Mouse (Mus musculus) limb, embryonic 13.5 days (tissue): Measurements from ENCODE around the gene D630023F18Rik. TPM values are rescaled to one million over a fixed set of nuclear protein-coding genes. Genes with fewer than 3 reads are reported as not detected.
A peak's percentile ranks its signal among the peaks of the same experiment; 100 is the strongest.

ENCODE experiments used
- ATAC-seq: fragments of 200-750 bp; cut with Nextera tagmentation; 2 replicates; pipeline ENCODE4 v1.8.0; 2017; ENCODE audit warnings: low read depth, moderate number of reproducible peaks, moderate TSS enrichment; ENCODE audit not compliant: low FRiP score
- H3K27ac ChIP-seq: fragments of 300-500 bp; sonication (generic); 2 replicates; pipeline ENCODE4 v1.5.1; 2015; ENCODE audit warnings: inconsistent platforms, mild to moderate bottlenecking, moderate library complexity
- H3K27me3 ChIP-seq: fragments of 300-500 bp; sonication (generic); 2 replicates; pipeline ENCODE4 v1.6.1; 2015; ENCODE audit warnings: mild to moderate bottlenecking, inconsistent platforms
- H3K36me3 ChIP-seq: fragments of 300-500 bp; sonication (generic); 2 replicates; pipeline ENCODE4 v1.6.1; 2015; ENCODE audit warnings: inconsistent platforms, mild to moderate bottlenecking, moderate library complexity
- H3K4me1 ChIP-seq: fragments of 300-500 bp; sonication (generic); 2 replicates; pipeline ENCODE4 v1.6.1; 2015; ENCODE audit warnings: inconsistent platforms
- H3K4me2 ChIP-seq: fragments of 300-500 bp; sonication (generic); replicated peaks from 2 replicates; pipeline ENCODE4 v1.6.1; 2015; ENCODE audit warnings: inconsistent platforms, mild to moderate bottlenecking, moderate library complexity
- H3K4me3 ChIP-seq: fragments of 300-500 bp; sonication (generic); 2 replicates; pipeline ENCODE4 v1.5.1; 2015; ENCODE audit warnings: moderate library complexity, mild to moderate bottlenecking, inconsistent platforms
- H3K9ac ChIP-seq: fragments of 300-500 bp; sonication (generic); 2 replicates; pipeline ENCODE4 v1.6.1; 2015; ENCODE audit warnings: mild to moderate bottlenecking, inconsistent platforms
- H3K9me3 ChIP-seq: fragments of 300-500 bp; sonication (generic); 2 replicates; pipeline ENCODE4 v1.6.1; 2016; ENCODE audit warnings: inconsistent platforms
- WGBS: fragments of 180-500 bp; shearing (Covaris S2); methylation state at CpG from one replicate; pipeline ENCODE4 v1.1.7; 2015; 5-methylcytosine and 5-hydroxymethylcytosine counted together
- polyA plus RNA-seq: library from polyadenylated mRNA; unstranded; fragments of >200 nt; fragmentation: Nextera tagmentation; extraction: Ambion mirVana; gene quantifications from 2 replicates; pipeline ENCODE4 v1.2.1, GENCODE M21; 2015

D630023F18Rik gene
- 0.13 and 0.33 TPM in 2 replicates for polyA plus RNA-seq

DNA sequence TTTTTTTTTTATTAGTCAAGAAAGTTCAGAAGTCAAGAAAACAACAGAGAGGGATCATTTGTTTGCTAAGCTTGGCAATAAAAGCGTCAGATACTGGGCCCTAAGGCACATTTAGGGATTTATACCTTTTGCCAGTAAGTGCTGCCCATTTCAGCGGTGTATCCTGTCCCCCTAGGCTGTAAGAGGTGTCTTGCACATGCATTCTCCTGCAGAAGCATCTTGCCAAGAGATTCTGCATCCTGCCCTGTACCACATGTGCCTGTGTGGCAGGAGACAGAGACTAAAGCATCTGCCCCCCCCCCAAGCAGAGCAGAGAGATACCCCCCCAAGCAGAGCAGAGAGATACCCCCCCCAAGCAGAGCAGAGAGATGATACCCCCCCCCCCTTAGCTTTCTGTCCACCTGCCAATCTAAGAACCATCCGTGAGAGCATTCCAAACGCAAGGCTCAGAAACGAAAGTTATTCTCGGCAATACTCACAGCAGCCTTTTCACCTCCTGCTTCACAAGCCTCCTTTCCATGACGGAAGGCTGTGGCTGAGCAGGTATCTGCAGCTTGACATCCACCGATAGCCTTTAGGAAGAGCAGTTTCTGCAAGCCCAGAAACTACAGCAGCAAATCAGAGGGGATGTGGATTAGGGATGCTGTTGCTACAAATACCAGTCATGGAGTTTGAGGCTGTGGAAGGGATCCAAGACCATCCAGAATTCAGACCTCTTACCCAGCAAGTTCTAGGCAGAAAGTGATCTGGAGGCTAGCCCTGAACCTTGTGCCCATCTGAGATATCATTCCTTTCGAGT is at the start of gene D630023F18Rik:
TSS of gene D630023F18Rik (minus strand) at position 641 of the 799 bp plus-strand sequence.
- Histone ChIP-seq H3K36me3 (no peaks in the 10 kb centered on the region), H3K27ac (no peak within 1 kb of the TSS), H3K4me1 (no peaks in the 10 kb centered on the region), H3K27me3 (no peaks in the 10 kb centered on the region), H3K4me3 (peak within 1 kb of the TSS; percentile 7; the same call in 1 of the 2 replicates), H3K9me3 (no peaks in the 10 kb centered on the region), H3K4me2 (peak within 1 kb of the TSS; percentile 52), H3K9ac (no peak within 1 kb of the TSS)
- no peak for ATAC-seq
- WGBS = 20% methylated on average over 9 of the region's 9 CpGs

DNA sequence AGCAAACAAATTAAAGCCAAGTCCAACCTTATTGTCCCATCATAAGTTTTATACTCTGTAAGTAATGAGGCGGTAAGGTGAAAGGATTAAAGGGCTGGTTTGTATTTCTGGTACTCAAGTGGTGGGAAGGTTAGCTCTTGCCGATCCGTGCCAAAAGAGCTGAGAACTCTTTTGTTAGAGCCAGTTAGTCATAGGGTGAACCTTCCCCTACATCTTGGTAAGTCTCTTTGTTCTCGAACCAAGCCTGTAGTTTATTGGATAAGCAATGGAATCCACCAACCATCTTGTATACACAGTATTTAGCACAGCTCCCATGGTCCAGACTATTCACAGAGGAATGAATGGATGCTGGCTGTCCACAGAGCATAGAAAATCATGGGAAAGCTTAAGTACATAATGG is 48.6 kb upstream of the D630023F18Rik start:
- H3K9me3 ChIP-seq = no peaks in the 10 kb centered on the region
- H3K36me3 ChIP-seq = peaks cover 79% of the 10 kb centered on the region
- no peak overlapping the region for H3K27ac ChIP-seq
- no peaks in the 10 kb centered on the region for H3K27me3 ChIP-seq
- 92% methylated on average over 4 of the region's 4 CpGs for WGBS
- peaks cover 9% of the 10 kb centered on the region; the same call in 1 of the 2 replicates for H3K4me1 ChIP-seq
- no peak overlapping the region for H3K4me2 ChIP-seq
- ATAC-seq = no peak
- no peak overlapping the region for H3K9ac ChIP-seq
- no peak overlapping the region for H3K4me3 ChIP-seq

- ATAC-seq = no peak
- no peak overlapping the region for H3K4me3 ChIP-seq
- WGBS = 91% methylated on average over 5 of the region's 5 CpGs
- H3K27me3 ChIP-seq = no peaks in the 10 kb centered on the region
- H3K4me2 ChIP-seq = no peak overlapping the region
- H3K9me3 ChIP-seq = no peaks in the 10 kb centered on the region
- H3K27ac ChIP-seq = no peak overlapping the region
- H3K4me1 ChIP-seq = no peaks in the 10 kb centered on the region
- no peak overlapping the region for H3K9ac ChIP-seq
- H3K36me3 ChIP-seq = peaks cover 94% of the 10 kb centered on the region
Observed at GRCm38 (mm10) chr1:65169947-65170346, 46.9 kb upstream of the D630023F18Rik start.

DNA sequence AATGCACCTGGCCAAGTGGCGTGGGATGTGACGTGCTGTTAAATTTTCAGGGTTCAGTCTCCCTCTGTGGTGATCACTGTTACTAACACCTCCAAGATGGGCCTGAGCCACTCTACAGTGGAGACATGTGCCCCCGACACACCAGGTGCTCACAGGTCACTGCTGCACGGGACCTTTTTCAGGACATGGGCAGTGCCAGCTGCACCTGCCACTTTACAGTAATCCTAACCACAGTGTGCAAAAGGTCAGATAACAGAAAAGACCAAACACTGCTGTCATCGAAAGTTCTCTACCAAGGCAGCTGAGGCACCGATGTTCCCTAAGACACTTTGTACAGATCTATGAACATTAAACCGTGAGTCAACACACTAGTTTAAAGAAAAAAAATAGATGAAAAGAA is 46.5 kb upstream of the D630023F18Rik start:
- H3K27ac ChIP-seq = no peak overlapping the region
- H3K9ac ChIP-seq = no peak overlapping the region
- H3K4me2 ChIP-seq = no peak overlapping the region
- H3K4me3 ChIP-seq = no peak overlapping the region
- WGBS = 92% methylated on average over 7 of the region's 7 CpGs
- no peaks in the 10 kb centered on the region for H3K4me1 ChIP-seq
- ATAC-seq = no peak
- no peaks in the 10 kb centered on the region for H3K9me3 ChIP-seq
- peaks cover 95% of the 10 kb centered on the region for H3K36me3 ChIP-seq
- no peaks in the 10 kb centered on the region for H3K27me3 ChIP-seq

- Histone ChIP-seq H3K27me3 (no peaks in the 10 kb centered on the region), H3K4me3 (no peak overlapping the region), H3K9me3 (no peaks in the 10 kb centered on the region), H3K36me3 (peaks cover 93% of the 10 kb centered on the region), H3K9ac (no peak overlapping the region), H3K4me1 (no peaks in the 10 kb centered on the region), H3K4me2 (no peak overlapping the region), H3K27ac (no peak overlapping the region)
- ATAC-seq = no peak
- 90% methylated on average over 1 of the region's 1 CpGs for WGBS
Observed at GRCm38 (mm10) chr1:65167496-65167895, 44.5 kb upstream of the D630023F18Rik start.

DNA sequence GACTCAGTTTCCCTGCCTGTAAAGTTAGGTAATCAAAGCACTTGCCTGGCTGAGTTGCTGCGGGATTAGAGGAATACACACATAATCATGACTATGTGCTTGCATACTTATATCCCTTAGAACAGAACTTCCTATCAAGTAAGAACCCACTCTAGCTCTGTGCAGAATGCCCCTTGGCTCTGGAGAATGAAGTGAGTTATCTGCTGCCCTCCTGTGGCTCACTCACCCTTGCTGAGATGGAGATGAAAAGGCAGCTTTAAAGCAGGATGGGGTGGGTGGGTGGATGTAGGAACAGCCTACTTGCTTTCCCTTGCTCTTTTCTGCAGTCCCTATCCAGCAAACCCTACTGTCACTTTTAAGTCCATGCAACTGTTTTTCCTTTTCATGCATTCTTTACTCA is 39.2 kb upstream of the D630023F18Rik start:
- H3K9ac ChIP-seq = no peak overlapping the region
- H3K9me3 ChIP-seq = no peaks in the 10 kb centered on the region
- no peaks in the 10 kb centered on the region for H3K27me3 ChIP-seq
- no peak overlapping the region for H3K27ac ChIP-seq
- peaks cover 88% of the 10 kb centered on the region for H3K36me3 ChIP-seq
- no peaks in the 10 kb centered on the region for H3K4me1 ChIP-seq
- 97% methylated on average over 1 of the region's 1 CpGs for WGBS
- H3K4me3 ChIP-seq = no peak overlapping the region
- no peak overlapping the region for H3K4me2 ChIP-seq
- ATAC-seq = no peak

DNA sequence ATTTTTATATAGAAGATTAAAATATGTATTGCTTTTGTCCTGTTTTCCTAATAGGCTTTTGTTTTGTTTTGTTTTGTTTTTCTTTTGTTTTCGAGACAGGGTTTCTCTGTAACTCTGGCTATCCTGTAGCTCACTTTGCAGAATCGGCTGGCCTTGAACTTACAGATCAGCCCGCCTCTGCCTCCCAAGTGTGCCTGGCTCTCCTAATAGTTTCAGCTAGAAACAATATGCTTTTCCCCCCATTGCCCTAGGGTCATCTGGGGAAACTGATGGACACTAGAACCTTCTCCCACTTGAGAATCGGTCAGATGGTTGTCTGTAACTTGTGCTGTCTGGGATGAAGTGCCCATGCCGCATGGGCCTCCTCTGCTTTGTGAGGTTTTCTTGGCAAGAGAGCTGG is 33.1 kb upstream of the D630023F18Rik start:
- H3K9me3 ChIP-seq = no peaks in the 10 kb centered on the region
- H3K27me3 ChIP-seq = no peaks in the 10 kb centered on the region
- ATAC-seq = no peak
- H3K4me2 ChIP-seq = no peak overlapping the region
- H3K27ac ChIP-seq = no peak overlapping the region
- 97% methylated on average over 5 of the region's 5 CpGs for WGBS
- H3K4me1 ChIP-seq = no peaks in the 10 kb centered on the region
- H3K9ac ChIP-seq = no peak overlapping the region
- H3K4me3 ChIP-seq = no peak overlapping the region
- peaks cover 38% of the 10 kb centered on the region for H3K36me3 ChIP-seq

- no peak overlapping the region for H3K4me3 ChIP-seq
- H3K27ac ChIP-seq = no peak overlapping the region
- H3K9me3 ChIP-seq = no peaks in the 10 kb centered on the region
- no peak overlapping the region for H3K9ac ChIP-seq
- no peak for ATAC-seq
- peaks cover 25% of the 10 kb centered on the region for H3K36me3 ChIP-seq
- H3K4me1 ChIP-seq = no peaks in the 10 kb centered on the region
- H3K4me2 ChIP-seq = no peak overlapping the region
- no peaks in the 10 kb centered on the region for H3K27me3 ChIP-seq
Observed at GRCm38 (mm10) chr1:65154814-65155213, 31.8 kb upstream of the D630023F18Rik start.

DNA sequence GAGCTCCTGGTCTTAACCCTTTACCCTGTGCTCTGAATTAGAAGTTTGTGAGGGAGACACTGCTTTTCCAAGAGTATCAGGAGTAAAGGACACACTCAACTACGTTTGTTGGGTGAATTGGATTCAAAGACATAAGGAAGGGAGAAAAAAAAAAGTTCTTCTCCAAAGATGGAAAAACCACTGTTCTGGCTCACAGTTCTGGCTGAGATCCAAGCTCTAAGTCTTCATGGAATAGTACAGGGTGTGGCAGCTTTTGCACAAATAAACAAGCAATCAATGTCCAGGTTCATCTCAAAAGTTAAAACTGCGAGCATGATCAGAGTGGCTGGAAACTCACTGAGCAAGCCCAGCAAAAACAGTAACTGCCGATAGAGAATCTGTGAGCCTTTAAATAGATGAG is 25.0 kb upstream of the D630023F18Rik start:
- WGBS = 81% methylated on average over 3 of the region's 3 CpGs
- ATAC-seq = no peak
- Histone ChIP-seq H3K27me3 (no peaks in the 10 kb centered on the region), H3K27ac (no peak overlapping the region), H3K4me1 (no peaks in the 10 kb centered on the region), H3K4me2 (no peak overlapping the region), H3K36me3 (no peaks in the 10 kb centered on the region), H3K9ac (no peak overlapping the region), H3K4me3 (no peak overlapping the region), H3K9me3 (no peaks in the 10 kb centered on the region)

DNA sequence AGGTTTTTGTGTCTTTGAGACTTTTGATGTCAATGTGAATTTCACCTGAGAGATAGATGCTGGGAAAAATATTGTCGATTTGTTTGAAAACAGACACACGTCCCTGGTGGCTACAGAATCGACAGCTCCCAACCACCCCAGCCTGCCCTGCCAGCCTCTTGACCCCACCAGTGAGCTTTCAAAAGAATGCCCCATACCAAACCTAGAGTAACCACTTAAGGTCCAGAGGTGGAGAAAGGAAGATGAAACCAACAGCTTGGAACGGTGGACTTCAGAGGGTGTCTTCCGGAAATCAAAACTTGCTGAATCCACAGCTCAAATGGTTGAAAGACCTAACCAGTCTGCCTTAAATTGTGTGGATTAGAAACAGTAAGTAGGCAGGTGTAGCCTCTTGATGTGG is 24.3 kb upstream of the D630023F18Rik start:
- Histone ChIP-seq H3K36me3 (no peaks in the 10 kb centered on the region), H3K4me3 (no peak overlapping the region), H3K9ac (no peak overlapping the region), H3K9me3 (0 out of 2 replicates have a peak, but pooled peaks cover 3% of the 10 kb centered on the region), H3K4me2 (no peak overlapping the region), H3K27me3 (no peaks in the 10 kb centered on the region), H3K27ac (no peak overlapping the region), H3K4me1 (no peaks in the 10 kb centered on the region)
- no peak for ATAC-seq
- 89% methylated on average over 5 of the region's 5 CpGs for WGBS

DNA sequence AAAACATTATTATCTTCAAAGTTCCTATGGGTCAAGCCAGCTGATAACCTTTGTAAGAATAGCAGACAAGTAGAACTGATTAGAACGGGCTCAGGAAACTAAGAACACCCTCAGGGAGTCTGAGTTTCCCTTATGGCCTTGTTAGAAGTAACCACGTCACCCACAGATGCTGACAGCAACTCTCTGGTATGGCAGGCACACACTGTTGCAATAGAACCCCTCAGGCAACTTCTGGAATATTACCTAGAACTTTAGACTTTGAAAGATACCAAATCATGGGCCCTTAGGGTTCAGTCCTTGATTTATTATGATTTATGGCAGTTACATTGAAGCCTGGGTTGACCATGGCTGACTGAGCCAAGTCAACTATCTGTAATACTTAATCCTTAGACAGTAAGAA is 23.6 kb upstream of the D630023F18Rik start:
- Histone ChIP-seq H3K4me3 (no peak overlapping the region), H3K9ac (no peak overlapping the region), H3K9me3 (0 out of 2 replicates have a peak, but pooled peaks cover 4% of the 10 kb centered on the region), H3K27me3 (no peaks in the 10 kb centered on the region), H3K27ac (no peak overlapping the region), H3K4me2 (no peak overlapping the region), H3K4me1 (no peaks in the 10 kb centered on the region), H3K36me3 (no peaks in the 10 kb centered on the region)
- ATAC-seq = no peak
- WGBS = 55% methylated on average over 2 of the region's 2 CpGs

GRCm38 (mm10) chr1:65144783-65145182 is 21.8 kb upstream of the D630023F18Rik start:
- no peaks in the 10 kb centered on the region for H3K27me3 ChIP-seq
- H3K4me2 ChIP-seq = no peak overlapping the region
- no peaks in the 10 kb centered on the region for H3K4me1 ChIP-seq
- WGBS = 70% methylated on average over 2 of the region's 2 CpGs
- ATAC-seq = no peak
- no peaks in the 10 kb centered on the region for H3K36me3 ChIP-seq
- H3K9me3 ChIP-seq = 0 out of 2 replicates have a peak, but pooled peaks cover 4% of the 10 kb centered on the region
- no peak overlapping the region for H3K27ac ChIP-seq
- no peak overlapping the region for H3K4me3 ChIP-seq
- H3K9ac ChIP-seq = no peak overlapping the region

DNA sequence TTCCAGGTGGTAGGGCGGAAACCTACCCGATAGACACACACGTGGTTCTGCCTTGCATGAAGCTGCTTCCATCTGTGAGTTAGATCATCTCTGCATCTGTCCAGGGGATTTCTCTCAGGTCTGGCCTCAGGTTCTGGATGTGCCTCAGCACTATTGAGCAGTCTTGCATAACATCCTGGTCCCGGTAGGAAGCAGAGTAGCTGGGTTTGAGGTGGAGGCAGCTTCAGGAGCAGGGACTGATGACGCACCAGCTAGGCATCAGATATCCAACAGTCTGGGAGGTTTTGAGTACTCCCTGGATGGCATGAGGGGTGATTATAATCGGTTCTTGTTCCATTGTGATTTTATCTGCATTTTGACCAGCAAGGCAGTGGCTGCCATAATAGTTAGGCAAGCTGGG is 14.5 kb upstream of the D630023F18Rik start:
- Histone ChIP-seq H3K27me3 (no peaks in the 10 kb centered on the region), H3K9me3 (0 out of 2 replicates have a peak, but pooled peaks cover 3% of the 10 kb centered on the region), H3K27ac (no peak overlapping the region), H3K9ac (no peak overlapping the region), H3K4me1 (no peaks in the 10 kb centered on the region), H3K36me3 (no peaks in the 10 kb centered on the region), H3K4me3 (no peak overlapping the region), H3K4me2 (no peak overlapping the region)
- WGBS = 79% methylated on average over 6 of the region's 6 CpGs
- ATAC-seq = no peak
